Mouse (Mus musculus) left cerebral cortex, adult 18-20 months (tissue): ENCODE data around the gene Vezf1. TPM values are rescaled to one million over a fixed set of nuclear protein-coding genes. Genes with fewer than 3 reads are reported as not detected.

Experiments used
- DNase-seq, 2 experiments: peaks; one replicate each; pipeline ENCODE4 v3.0.0; 2021 to 2022; ENCODE audit warnings: low spot score in 2 of 2, mixed read lengths in 1 of 2
- total RNA-seq, 2 experiments: library from RNA; stranded (reverse); gene quantifications; 2 replicates each; pipeline ENCODE4 v1.2.3; 2021

The Vezf1 gene
- total RNA-seq, 2 experiments from 2014 or later = 28.1 to 29.4 TPM

DNA sequence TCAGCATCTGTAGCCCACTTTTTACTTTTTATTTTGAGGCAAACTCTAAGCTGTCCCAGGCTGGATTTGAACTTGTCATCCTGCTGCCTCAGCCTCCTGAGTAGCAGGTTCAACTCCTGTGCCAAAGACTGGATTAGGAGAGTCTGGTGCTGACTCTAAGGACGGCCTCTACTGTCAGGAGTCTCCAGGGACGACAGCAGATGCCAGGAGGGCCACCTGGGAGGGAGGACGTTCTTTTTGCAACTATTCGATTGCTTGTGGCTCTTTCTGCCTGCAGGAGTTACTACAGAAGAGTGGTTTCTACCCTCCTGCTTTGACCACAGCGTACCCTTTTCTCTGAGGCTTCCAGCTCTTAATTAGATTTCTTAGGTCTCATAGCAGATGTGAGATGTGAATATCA, 54.5 kb downstream of the Vezf1 start:
- DNase-seq = no peak

DNA sequence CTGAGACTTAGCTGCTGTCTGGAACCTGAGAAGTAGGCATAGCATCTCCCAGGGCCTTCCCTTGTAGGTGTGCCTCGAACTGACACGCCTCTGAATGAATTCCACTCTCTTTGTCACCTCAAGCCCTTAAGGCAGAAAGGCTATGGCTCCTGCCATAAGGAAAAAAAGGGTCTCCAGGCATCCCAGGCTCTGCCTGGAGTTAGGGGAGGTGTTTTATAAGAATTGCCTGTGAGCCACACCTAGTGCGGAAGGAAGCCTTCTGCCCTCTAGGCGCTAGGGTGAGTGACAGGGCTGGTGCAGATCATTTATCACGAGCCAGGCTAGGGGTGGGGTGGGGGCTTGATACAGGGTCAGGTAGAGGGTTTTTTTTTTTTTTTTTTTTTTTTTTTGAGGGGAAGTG, 54.9 kb downstream of the Vezf1 start:
- no peak for DNase-seq

DNA sequence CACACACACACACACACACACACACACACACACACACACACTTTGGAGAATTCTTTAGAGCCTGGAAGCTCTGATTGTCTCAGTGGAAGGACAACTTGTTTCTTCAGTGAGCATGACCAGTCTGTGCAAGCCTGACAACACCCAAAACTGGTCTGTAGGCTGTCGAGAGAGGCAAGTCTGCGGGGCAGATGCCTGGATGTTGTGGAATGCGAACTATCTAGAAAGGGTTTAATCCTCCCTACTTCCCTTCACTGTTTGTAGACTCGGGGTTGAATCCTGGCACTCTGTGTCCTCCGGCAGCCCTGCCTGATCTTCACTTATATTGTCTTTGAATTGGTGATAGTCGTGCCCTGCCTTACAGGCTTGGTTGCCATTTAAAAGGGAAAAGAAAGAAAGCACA, 55.7 kb downstream of the Vezf1 start:
- DNase-seq = no peak

DNA sequence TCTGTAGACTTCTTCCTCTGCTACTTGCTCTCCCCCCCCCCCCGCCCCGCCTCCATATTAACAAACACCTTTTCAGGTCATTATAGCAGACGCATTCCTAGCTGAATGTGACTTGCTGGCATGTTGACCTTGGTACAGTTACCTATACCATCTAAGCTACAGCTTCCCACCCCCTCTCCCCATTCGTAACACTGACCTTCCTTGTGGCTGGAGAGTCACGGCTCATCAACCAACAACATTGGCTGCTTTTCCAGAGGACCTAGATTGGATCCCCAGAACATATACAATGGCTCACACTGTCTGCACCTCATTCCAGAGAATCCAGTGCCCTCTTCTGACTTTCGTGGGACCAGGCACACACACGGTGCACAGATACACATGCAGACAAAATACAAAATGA, 57.4 kb downstream of the Vezf1 start:
- DNase-seq = no peak

DNA sequence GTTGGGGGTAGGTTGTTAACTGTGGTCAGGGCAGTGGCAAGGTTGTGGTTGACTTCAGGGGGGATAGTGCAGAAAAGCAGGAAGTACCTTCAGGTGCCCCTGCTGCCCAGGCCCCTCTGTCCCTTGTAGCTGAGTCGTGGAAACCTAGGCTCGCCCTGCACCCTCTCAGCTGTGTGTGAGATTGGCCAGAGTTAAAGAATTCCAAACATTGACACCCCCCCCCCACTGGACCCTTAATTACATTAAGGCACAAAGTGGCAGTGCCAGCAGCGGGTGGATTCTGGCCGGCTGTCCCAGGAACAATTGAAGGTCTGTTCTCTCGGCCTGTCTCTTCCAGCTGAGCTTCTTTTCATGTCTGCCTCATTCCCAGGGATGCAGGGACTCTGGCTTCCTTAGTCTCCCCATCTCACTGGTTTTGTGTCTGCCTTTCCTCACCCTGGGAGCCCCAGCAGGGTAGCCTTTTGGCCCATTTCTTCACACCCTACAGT, 58.3 kb downstream of the Vezf1 start:
- DNase-seq = no peak

DNA sequence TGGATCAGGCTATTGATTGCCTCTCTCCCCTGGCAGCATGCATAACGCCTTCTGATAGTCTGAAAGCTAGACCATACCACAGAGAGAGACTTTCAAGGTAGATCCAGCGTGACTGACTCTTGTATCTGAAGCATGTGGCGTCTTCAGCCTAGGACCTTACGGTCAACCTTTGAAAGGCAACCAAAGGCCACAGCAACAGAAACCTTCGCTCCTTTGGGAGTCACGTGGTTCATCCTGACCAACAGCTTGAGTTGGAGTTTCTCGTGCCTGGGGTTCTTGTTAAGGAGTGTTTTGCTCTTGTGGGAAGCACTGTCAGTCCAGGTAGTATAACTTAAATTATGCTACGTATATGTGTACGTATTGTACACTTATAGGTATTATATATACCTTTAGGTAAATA, 60.4 kb downstream of the Vezf1 start:
- no peak for DNase-seq

DNA sequence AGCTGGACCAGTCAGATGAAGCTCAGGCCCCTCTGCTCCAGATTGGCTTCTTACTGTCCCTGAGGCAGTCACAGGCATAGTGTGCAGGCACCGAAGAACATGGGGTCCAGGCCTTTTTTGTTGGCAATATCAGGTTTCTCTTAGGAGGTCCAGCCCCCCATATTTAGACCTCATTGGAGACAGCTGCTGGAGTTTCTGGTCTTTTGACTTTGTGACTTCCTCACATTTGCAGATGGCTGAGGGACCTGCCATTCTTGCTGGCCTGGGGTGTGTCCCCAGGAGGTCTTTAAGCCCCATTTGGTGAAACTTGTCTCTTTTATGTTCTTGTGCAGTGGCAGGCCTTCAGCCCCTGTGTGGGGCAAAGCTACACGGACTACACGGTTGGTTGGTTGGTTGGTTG, 61.2 kb downstream of the Vezf1 start:
- no peak for DNase-seq

DNA sequence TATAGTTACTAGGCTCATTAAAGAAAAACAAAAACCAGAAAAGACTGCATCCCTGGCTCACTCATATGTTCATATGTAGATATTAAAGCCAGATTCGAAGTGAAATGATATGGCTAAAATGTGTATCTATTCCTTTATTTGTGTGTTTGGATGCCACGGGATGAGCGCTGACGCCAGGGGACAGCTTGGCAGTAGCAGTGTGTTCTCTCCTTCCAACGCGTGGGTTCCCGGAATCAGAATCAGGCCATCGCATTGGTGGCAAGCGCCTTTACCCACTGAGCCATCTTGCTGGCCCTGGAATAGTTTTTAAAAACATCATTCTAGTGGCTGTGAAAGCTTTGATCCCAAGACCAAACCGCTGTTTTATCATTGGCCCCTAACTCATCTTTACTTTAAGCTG, 61.9 kb downstream of the Vezf1 start:
- DNase-seq = peak in 1 of 2 experiments; percentile 19

DNA sequence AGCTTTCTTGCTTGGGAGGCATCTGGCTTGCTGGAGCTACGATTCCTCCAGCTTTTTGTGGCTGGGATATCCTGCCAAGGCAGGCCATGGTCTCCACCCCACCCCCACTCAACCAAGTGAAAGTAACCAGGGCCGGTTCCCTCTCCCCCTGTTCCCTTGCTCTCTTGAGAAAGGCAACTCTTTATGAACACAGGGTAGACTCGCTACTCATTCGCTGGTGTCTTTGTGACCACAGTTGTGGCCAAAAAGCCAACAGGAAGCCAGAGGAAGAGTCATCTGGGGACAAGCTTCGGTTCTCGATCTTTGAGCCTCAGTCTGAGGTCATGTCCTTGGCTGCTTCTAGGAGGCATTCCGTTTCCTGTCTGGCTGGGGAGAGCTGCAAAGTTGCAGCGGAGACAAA, 63.8 kb downstream of the Vezf1 start:
- no peak for DNase-seq

Other genes with a start within 250 kb of the Vezf1 start
- under 1 TPM; 0.28 to 0.37 TPM for gene Lpo, start 240.0 kb upstream of the Vezf1 start, total RNA-seq
- 1 to 10 TPM; 3.9 to 4.1 TPM for gene Mks1, start 215.1 kb upstream of the Vezf1 start, total RNA-seq
- not detected for gene Epx, start 192.7 kb upstream of the Vezf1 start, total RNA-seq
- not detected for gene Olfr462, start 176.0 kb upstream of the Vezf1 start, total RNA-seq
- gene Olfr463, start 170.9 kb upstream of the Vezf1 start, total RNA-seq = not detected
- gene Olfr464, start 147.3 kb upstream of the Vezf1 start, total RNA-seq = 1 to 10 TPM in 1 of 2 experiments, under 1 TPM in 1; 0.77 to 2.0 TPM
- gene Dynll2, start 80.7 kb upstream of the Vezf1 start, total RNA-seq = 100 to 1,000 TPM; 636 to 646 TPM
- 100 to 1,000 TPM; 179 to 200 TPM for gene Srsf1, start 20.9 kb upstream of the Vezf1 start, total RNA-seq
- 10 to 100 TPM; 27.4 to 28.5 TPM for gene Cuedc1, start 29.8 kb downstream of the Vezf1 start, total RNA-seq
- 10 to 100 TPM; 64.4 to 71.4 TPM for gene Mrps23, start 136.1 kb downstream of the Vezf1 start, total RNA-seq
- gene Ccdc182, start 225.8 kb downstream of the Vezf1 start, total RNA-seq = not detected